Mouse (Mus musculus) small intestine, adult 2 months (tissue): ENCODE measurements at regions not wholly inside any gene's neighbourhood (a gene's known extent, or its start where the extent isn't known, plus 50 kb on each side); places are given as distances from the start of the nearest gene placed in this dataset.

Source experiments
- CTCF ChIP-seq: fragments of 200-500 bp; IDR thresholded peaks from 2 replicates; pipeline ENCODE4 v1.5.1; 2012; ENCODE audit warnings: low read depth, mild to moderate bottlenecking, control low read depth, inconsistent platforms, low read length, moderate library complexity, mixed read lengths; ENCODE audit not compliant: insufficient replicate concordance, insufficient read length; ENCODE audit errors: extremely low read depth
- POLR2A ChIP-seq: fragments of 200-500 bp; IDR thresholded peaks from 2 replicates; pipeline ENCODE4 v1.6.1; 2012; ENCODE audit warnings: low read depth, mild to moderate bottlenecking, control low read depth, inconsistent platforms, low read length, moderate library complexity

DNA sequence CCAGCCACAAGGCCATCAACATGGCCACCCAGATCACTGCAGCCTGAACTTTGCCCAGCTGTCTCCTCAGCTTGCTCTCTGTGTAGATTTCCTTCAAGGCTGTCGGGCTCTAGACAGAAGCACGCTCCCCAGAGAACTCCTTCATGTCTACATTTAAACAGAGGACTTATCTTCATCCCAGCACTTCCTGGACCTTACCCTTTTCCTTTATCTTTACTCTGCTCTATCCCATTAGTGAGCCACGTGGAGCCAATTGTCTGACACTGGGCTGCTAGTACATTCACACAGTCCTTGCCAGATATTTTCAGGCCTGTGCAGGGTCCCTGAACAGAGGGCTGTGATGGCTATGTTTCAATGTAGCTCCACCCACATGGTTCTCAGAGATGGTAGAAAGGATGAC is 204.7 kb upstream of the Myt1l start:
- TF ChIP-seq CTCF, result no peak
- no peak for TF ChIP-seq POLR2A
